26 mouse cellular contexts compared by ENCODE assay signal in genomic region chr15:3648741-3649140, GRCm38 (mm10).
DNase-seq lines count a peak whose midpoint lies in the region; ATAC-seq and TF ChIP-seq lines count a peak whose summit lies in the region.
"Had no signal": no experiment of that assay in that cellular context is flagged by ENCODE, and none has a peak within 500 bp of the region (broad histone marks: within the 10 kb centered on the region; RNA-seq: fewer than 3 reads in every experiment).

No protein-coding gene starts in this region.

- 82% methylated on average over 1 of the region's 1 CpGs for WGBS in lung, postnatal 0 days
- 93% methylated on average over 1 of the region's 1 CpGs for WGBS in forebrain, embryonic 12.5 days

- TF ChIP-seq CTCF in lung, postnatal 0 days (IDR thresholded peaks at IDR 0.05): no peak

- ATAC-seq in lung, postnatal 0 days: no peak
- ATAC-seq in cerebellum, adult (ENCODE audit: insufficient number of reproducible peaks, low FRiP score, low TSS enrichment): no peak
- no peak for ATAC-seq in forebrain, embryonic 12.5 days (ENCODE audit: low FRiP score)
- ATAC-seq: CD4-positive, CD25-positive, alpha-beta regulatory T cell, adult 4 months; forebrain, embryonic 15.5 days had no signal

- H3K27me3 ChIP-seq in lung, postnatal 0 days (replicated peaks; ENCODE audit: insufficient read depth, low read length): no peaks in the 10 kb centered on the region
- H3K27me3 ChIP-seq in forebrain, embryonic 12.5 days: no peaks in the 10 kb centered on the region
- H3K27me3 ChIP-seq: CH12.LX; embryonic facial prominence, embryonic 13.5 days; embryonic facial prominence, embryonic 15.5 days; forebrain, embryonic 15.5 days had no signal

- no peaks in the 10 kb centered on the region for H3K4me1 ChIP-seq in lung, postnatal 0 days (ENCODE audit: insufficient read depth, low read depth, low read length)
- H3K4me1 ChIP-seq in forebrain, embryonic 12.5 days: no peaks in the 10 kb centered on the region
- H3K4me1 ChIP-seq: embryonic facial prominence, embryonic 13.5 days; embryonic facial prominence, embryonic 15.5 days; forebrain, embryonic 15.5 days had no signal

- no peak overlapping the region for H3K4me2 ChIP-seq in lung, postnatal 0 days (replicated peaks; ENCODE audit: low read depth, low read length)
- no peak overlapping the region for H3K4me2 ChIP-seq in forebrain, embryonic 12.5 days
- H3K4me2 ChIP-seq: embryonic facial prominence, embryonic 13.5 days; embryonic facial prominence, embryonic 15.5 days; forebrain, embryonic 15.5 days had no signal

- no peak overlapping the region for H3K4me3 ChIP-seq in lung, postnatal 0 days (ENCODE audit: low read depth, low read length)
- no peak overlapping the region for H3K4me3 ChIP-seq in forebrain, embryonic 12.5 days (replicated peaks)
- H3K4me3 ChIP-seq: embryonic facial prominence, embryonic 13.5 days; embryonic facial prominence, embryonic 15.5 days; erythroblast, embryonic 14.5 days; forebrain, embryonic 15.5 days had no signal

- no peak overlapping the region for H3K27ac ChIP-seq in lung, postnatal 0 days (ENCODE audit: low read length)
- no peak overlapping the region for H3K27ac ChIP-seq in forebrain, embryonic 12.5 days
- H3K27ac ChIP-seq: embryonic facial prominence, embryonic 13.5 days; embryonic facial prominence, embryonic 15.5 days; forebrain, embryonic 15.5 days had no signal

- H3K9me3 ChIP-seq in lung, postnatal 0 days (ENCODE audit: low read length): no peaks in the 10 kb centered on the region
- H3K9me3 ChIP-seq in forebrain, embryonic 12.5 days: no peaks in the 10 kb centered on the region
- H3K9me3 ChIP-seq: embryonic facial prominence, embryonic 13.5 days; embryonic facial prominence, embryonic 15.5 days; forebrain, embryonic 15.5 days; G1E had no signal

- peak; percentile 36 for DNase-seq in lung, postnatal 0 days (ENCODE audit: low spot score)
- DNase-seq in lung, postnatal 10 days: no peak
- DNase-seq in NIH3T3 (ENCODE audit: low read depth): peak; percentile 31
- peak; percentile 83 for DNase-seq in fat pad, adult 2 months (ENCODE audit: extremely low read depth, low read depth, low spot score)
- no peak for DNase-seq in frontal cortex, postnatal 14 days (ENCODE audit: low spot score in 2 of 2)
- DNase-seq: adrenal gland, adult 8-10 months; adrenal gland, postnatal 14 days; adrenal gland, postnatal 36 days; B cell, adult 2 months; cerebellum, adult 11 months; cerebellum, adult 18-20 months; cerebellum, adult 8-10 months; cerebellum, adult 9-11 months; cerebellum, postnatal 14 days; cerebellum, postnatal 36 days; embryo, embryonic 11 days; forebrain, postnatal 0 days had no signal

- TF ChIP-seq EP300 in lung, postnatal 0 days (IDR thresholded peaks at IDR 0.05): no peak

- H3K36me3 ChIP-seq in lung, postnatal 0 days (ENCODE audit: insufficient read depth, low read length): no peaks in the 10 kb centered on the region
- H3K36me3 ChIP-seq in forebrain, embryonic 12.5 days (replicated peaks): no peaks in the 10 kb centered on the region
- H3K36me3 ChIP-seq: embryonic facial prominence, embryonic 13.5 days; embryonic facial prominence, embryonic 15.5 days; forebrain, embryonic 15.5 days; G1E had no signal

- no peak overlapping the region for H3K9ac ChIP-seq in lung, postnatal 0 days (replicated peaks; ENCODE audit: low read depth)
- H3K9ac ChIP-seq in forebrain, embryonic 12.5 days: no peak overlapping the region
- H3K9ac ChIP-seq: embryonic facial prominence, embryonic 13.5 days; embryonic facial prominence, embryonic 15.5 days; forebrain, embryonic 15.5 days; forebrain, postnatal 0 days had no signal

Comparison
In these comparisons a context has a peak if more than half of its experiments do, and no peak if none do; other contexts are left out.
1. DNase-seq: peak in lung, postnatal 0 days (single experiment), NIH3T3 (single experiment) and fat pad, adult 2 months (single experiment); none in lung, postnatal 10 days (single experiment) and frontal cortex, postnatal 14 days (0 of 2).